Mouse (Mus musculus): ENCODE measurements around the gene Arhgef33. TPM values are rescaled to one million over a fixed set of nuclear protein-coding genes. Genes with fewer than 3 reads are reported as not detected.

Gene Arhgef33
- total RNA-seq, 1 experiment from 2014 or later = not detected

DNA sequence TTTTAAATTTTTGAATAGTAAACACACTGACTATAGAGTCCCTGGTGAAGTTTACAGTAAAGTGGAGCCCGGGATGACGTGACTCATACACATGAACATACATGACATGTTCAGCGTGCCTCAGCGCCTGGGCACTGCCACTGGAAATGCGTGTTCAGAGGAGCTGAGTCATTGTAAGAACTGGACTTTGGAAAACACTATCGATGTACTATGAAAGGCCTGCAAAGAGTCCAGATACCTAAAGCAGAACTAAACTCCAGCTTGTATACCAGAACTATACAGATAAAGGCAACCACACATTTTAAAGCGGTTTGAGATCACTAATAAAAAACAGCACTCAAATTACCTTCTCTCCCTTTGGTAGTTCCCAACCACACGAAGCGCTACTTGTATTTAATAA lies 124.8 kb downstream of the Arhgef33 start:
- no peak for ATAC-seq (replicated peaks; ENCODE audit: low read depth, poor library complexity, severe bottlenecking)

DNA sequence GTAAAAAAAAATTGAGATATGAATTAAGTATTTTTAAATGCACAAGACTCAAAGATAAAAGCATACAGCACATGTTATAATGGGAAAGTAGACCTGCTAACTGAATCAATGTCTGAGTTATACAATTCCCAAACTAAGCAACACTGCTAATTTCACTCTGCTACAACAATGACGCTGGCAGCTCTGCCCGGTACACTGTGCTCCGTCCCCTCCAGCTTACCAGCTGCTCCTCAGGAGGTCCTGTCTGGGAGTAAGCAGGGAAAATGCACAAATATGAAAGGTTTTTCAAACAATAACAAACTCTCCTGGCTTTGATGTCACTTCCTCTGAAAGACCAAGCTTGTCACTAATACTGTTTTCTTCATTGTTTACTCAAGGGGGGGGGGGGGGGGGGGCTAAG lies 127.2 kb downstream of the Arhgef33 start:
- no peak for ATAC-seq (replicated peaks; ENCODE audit: low read depth, poor library complexity, severe bottlenecking)

DNA sequence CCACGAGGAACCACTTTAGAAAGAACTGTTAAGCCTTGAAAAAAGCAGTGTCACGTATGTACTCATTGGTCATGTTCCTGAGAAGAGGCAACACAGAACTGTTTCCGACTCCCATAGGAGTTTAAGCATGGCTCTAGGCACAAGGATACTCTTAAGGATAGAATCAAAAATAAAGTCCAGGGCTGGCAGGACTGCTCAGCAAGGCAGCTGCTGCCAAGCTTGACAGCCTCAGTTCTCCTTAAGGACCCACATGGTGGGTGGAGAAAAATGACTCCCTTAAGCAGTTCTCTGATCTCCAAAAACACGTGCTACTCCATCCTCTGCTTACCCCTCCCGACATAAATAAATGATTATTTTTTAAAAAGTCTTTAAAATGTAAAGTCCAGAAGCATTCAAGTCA lies 128.5 kb downstream of the Arhgef33 start:
- no peak for ATAC-seq (replicated peaks; ENCODE audit: low read depth, poor library complexity, severe bottlenecking)

DNA sequence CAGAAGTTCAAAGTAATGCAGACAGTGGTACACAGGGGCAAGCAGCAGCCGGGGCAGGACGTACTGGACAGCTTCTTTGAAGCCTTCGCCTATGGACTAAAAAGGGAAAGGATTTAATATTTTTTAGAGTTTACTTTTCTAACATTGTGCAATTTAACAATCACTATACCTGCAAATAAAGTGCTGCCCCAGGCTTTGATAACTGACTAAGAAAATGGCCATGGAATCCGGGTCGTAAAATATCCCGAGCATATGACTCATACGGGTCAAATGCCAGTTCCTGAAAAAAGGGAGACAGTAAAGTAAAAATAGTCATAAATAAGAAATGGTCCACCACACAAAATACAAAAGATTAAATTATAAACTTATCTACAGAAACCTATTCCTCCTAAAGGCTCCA lies 138.2 kb downstream of the Arhgef33 start:
- ATAC-seq (replicated peaks; ENCODE audit: low read depth, poor library complexity, severe bottlenecking) = no peak

DNA sequence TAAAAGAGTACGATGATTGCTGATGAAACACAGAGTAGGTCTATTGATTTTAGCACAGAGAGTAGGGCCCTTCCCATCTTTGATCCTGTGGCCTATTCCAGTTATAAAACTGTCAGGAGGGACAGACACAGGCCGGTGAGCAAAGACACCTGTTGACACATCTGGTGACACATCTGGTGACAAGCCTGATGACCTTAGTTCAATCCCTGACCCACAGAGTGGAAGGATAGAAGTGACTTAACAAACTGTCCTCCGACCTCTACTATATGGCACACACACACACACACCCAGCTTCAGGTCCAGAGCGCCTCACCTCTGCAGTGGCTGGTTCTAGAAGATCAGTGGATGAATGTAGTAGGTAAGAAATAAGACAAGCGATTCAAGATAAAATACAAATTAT lies 139.3 kb downstream of the Arhgef33 start:
- no peak for ATAC-seq (replicated peaks; ENCODE audit: low read depth, poor library complexity, severe bottlenecking)

Other genes starting within 250 kb of the Arhgef33 start
- gene Hnrnpll, start 245.1 kb upstream of the Arhgef33 start, total RNA-seq (2017) = 49.3 and 53.9 TPM in 2 replicates
- gene Galm, start 179.9 kb upstream of the Arhgef33 start, total RNA-seq (2017) = 2.3 and 3.1 TPM in 2 replicates
- gene Srsf7, start 100.1 kb upstream of the Arhgef33 start, total RNA-seq (2017) = 493 and 496 TPM in 2 replicates
- gene Ttc39d, start 99.9 kb upstream of the Arhgef33 start, total RNA-seq (2017) = not detected in 2 replicates
- 19.0 and 29.5 TPM in 2 replicates for gene Gemin6, start 83.0 kb upstream of the Arhgef33 start, total RNA-seq (2017)
- gene Morn2, start 17.2 kb upstream of the Arhgef33 start, total RNA-seq (2017) = 7.2 and 13.0 TPM in 2 replicates
- gene Dhx57, start 16.9 kb upstream of the Arhgef33 start, total RNA-seq (2017) = 17.7 and 18.3 TPM in 2 replicates
- not detected in 2 replicates for gene Gm10190, start 66.1 kb downstream of the Arhgef33 start, total RNA-seq (2017)
- 14.6 and 22.4 TPM in 2 replicates for gene Sos1, start 173.0 kb downstream of the Arhgef33 start, total RNA-seq (2017)